Mouse (Mus musculus) hindbrain, embryonic 15.5 days (tissue): ENCODE measurements around the gene Hnf1b. TPM values are rescaled to one million over a fixed set of nuclear protein-coding genes. Genes with fewer than 3 reads are reported as not detected.

Experiments used
- polyA plus RNA-seq: library from polyadenylated mRNA; unstranded; fragments of >200 nt; fragmentation: Nextera tagmentation; extraction: Ambion mirVana; gene quantifications from 2 replicates; pipeline ENCODE4 v1.2.1, GENCODE M21; 2015

Gene Hnf1b
- polyA plus RNA-seq, 1 experiment from 2014 or later: 0.26 TPM

Other genes with a start within 250 kb of the Hnf1b start
- gene Rpl9-ps1, start 204.4 kb upstream of the Hnf1b start, polyA plus RNA-seq: not detected in 2 replicates
- 0.94 and 1.8 TPM in 2 replicates for gene Ccl3, start 200.7 kb upstream of the Hnf1b start, polyA plus RNA-seq
- 0.80 and 2.0 TPM in 2 replicates for gene Ccl4, start 187.5 kb upstream of the Hnf1b start, polyA plus RNA-seq
- 1.00 and 1.0 TPM in 2 replicates for gene Wfdc17, start 146.1 kb upstream of the Hnf1b start, polyA plus RNA-seq
- gene Wfdc18, start 141.0 kb upstream of the Hnf1b start, polyA plus RNA-seq: not detected in 2 replicates
- not detected in 2 replicates for gene Wfdc21, start 103.1 kb upstream of the Hnf1b start, polyA plus RNA-seq
- gene Heatr6, start 96.4 kb upstream of the Hnf1b start, polyA plus RNA-seq: 31.3 and 32.7 TPM in 2 replicates
- gene Ddx52, start 92.0 kb downstream of the Hnf1b start, polyA plus RNA-seq: 20.9 and 21.3 TPM in 2 replicates
- 23.0 and 24.4 TPM in 2 replicates for gene Synrg, start 114.4 kb downstream of the Hnf1b start, polyA plus RNA-seq
- 10.1 and 12.0 TPM in 2 replicates for gene Dusp14, start 219.2 kb downstream of the Hnf1b start, polyA plus RNA-seq